Mouse (Mus musculus) lung, postnatal 4 days (tissue): ENCODE measurements at regions not wholly inside any gene's neighbourhood (a gene's known extent, or its start where the extent isn't known, plus 50 kb on each side); places are given as distances from the start of the nearest gene placed in this dataset.
A peak's percentile ranks its signal among the peaks of the same experiment; 100 is the strongest.

Source experiments
- DNase-seq, 2 experiments: peaks; one replicate each; pipeline ENCODE4 v3.0.0; 2021

- no peak for DNase-seq
These were observed 64.0 kb upstream of the Lmo2 start for GRCm38 (mm10) chr2:103893805-103894204.

GRCm38 (mm10) chr2:103894981-103895676 lies 62.7 kb upstream of the Lmo2 start:
- no peak for DNase-seq

- no peak for DNase-seq
These were observed 61.6 kb upstream of the Lmo2 start for GRCm38 (mm10) chr2:103896160-103896559.

- DNase-seq = no peak
These were observed 61.0 kb upstream of the Lmo2 start for GRCm38 (mm10) chr2:103896814-103897213.

GRCm38 (mm10) chr2:103899713-103900112 lies 58.1 kb upstream of the Lmo2 start:
- DNase-seq = peak in 1 of 2 experiments; percentile 36

- peak; percentile 46 to 57 for DNase-seq
These were observed 57.4 kb upstream of the Lmo2 start for GRCm38 (mm10) chr2:103900384-103900783.

- DNase-seq = peak; percentile 51 to 75
These were observed 56.3 kb upstream of the Lmo2 start for GRCm38 (mm10) chr2:103901457-103901856.

- no peak for DNase-seq
These were observed 55.0 kb upstream of the Lmo2 start for GRCm38 (mm10) chr2:103902777-103903176.

- DNase-seq = no peak
These were observed 52.1 kb upstream of the Lmo2 start for GRCm38 (mm10) chr2:103905681-103906080.

GRCm38 (mm10) chr2:103906581-103907184 lies 51.1 kb upstream of the Lmo2 start:
- peak in 1 of 2 experiments; percentile 33 for DNase-seq
